In the genomic region with DNA sequence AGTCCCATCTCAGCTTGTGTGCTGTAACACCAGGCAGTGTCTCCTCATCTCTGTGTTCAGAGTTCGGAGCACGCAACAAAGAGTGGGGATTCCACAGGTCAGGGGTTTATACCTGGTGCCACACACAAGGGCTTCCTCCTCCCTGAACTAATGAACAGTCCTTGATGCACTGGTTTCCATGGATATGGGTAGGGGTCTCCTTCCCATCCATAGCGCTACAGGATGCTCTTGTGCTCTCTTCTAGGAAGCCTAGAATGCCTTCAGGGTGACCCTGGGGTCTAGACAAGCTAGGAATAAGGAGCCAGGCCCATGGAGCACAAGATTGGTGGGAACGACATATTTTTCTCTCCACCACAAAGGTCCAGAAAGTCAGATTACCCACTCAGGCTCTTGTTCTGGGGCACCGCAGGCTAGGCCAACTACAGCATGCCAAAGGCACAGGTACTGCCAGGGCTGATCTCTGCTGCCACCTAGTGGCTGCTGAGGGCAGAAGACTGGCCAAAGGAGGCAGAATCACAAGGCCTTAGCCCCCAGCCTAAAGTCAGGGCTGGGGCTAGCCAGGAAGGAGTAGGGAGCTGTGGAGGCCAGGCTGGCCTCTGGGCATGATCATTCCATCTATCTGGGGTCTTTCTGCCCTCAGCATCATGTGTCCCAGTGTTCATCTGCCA, we compare ENCODE assay signal across 8 mouse cellular contexts. TPM values are rescaled to one million over a fixed set of nuclear protein-coding genes. Genes with fewer than 3 reads are reported as not detected.
DNase-seq lines count a peak whose midpoint lies in the region; ATAC-seq and TF ChIP-seq lines count a peak whose summit lies in the region.

No protein-coding gene starts in this region.

- DNase-seq in kidney, adult 18-20 months, result peak; percentile 70
- DNase-seq in cerebellum, postnatal 36 days, result peak; percentile 75 to 79
- peak; percentile 74 for DNase-seq in gastrocnemius, adult 18-20 months (ENCODE audit: low spot score)
- DNase-seq in kidney, adult 2 months, result peak; percentile 70
- DNase-seq in neural tube, embryonic 10.5 days (ENCODE audit: extremely low spot score, low spot score), result peak; percentile 82
- peak; percentile 81 for DNase-seq in splenic B cell, adult 2 months (ENCODE audit: low read depth, low spot score)

- peak; percentile 96 for TF ChIP-seq CTCF in kidney, adult 2 months (conservative IDR thresholded peaks at IDR 0.05; ENCODE audit: insufficient read depth, insufficient read length, low read depth, low read length)

- TF ChIP-seq POLR2A in kidney, adult 2 months (IDR thresholded peaks at IDR 0.05; ENCODE audit: low read depth, low read length), result no peak

- no peak overlapping the region for H3K4me3 ChIP-seq in kidney, embryonic 14.5 days (ENCODE audit: low read length)
- H3K4me3 ChIP-seq in kidney, adult 2 months (ENCODE audit: insufficient read depth, low read depth, low read length), result no peak overlapping the region
- no peak overlapping the region for H3K4me3 ChIP-seq in limb, embryonic 13.5 days

- H3K4me2 ChIP-seq in kidney, embryonic 14.5 days (replicated peaks; ENCODE audit: low read depth, low read length), result no peak overlapping the region
- no peak overlapping the region for H3K4me2 ChIP-seq in limb, embryonic 13.5 days (replicated peaks)

- no peak overlapping the region for H3K27ac ChIP-seq in kidney, embryonic 14.5 days (ENCODE audit: low read depth, low read length)
- H3K27ac ChIP-seq in kidney, adult 2 months (ENCODE audit: insufficient read depth, low read depth, low read length), result no peak overlapping the region
- H3K27ac ChIP-seq in limb, embryonic 13.5 days, result no peak overlapping the region

- H3K27me3 ChIP-seq in kidney, embryonic 14.5 days (ENCODE audit: control insufficient read depth, insufficient read depth, low read length), result no peaks in the 10 kb centered on the region
- no peaks in the 10 kb centered on the region for H3K27me3 ChIP-seq in kidney, adult 2 months (replicated peaks; ENCODE audit: control insufficient read depth, insufficient read depth, low read length)
- no peaks in the 10 kb centered on the region; the same call in 1 of the 2 replicates for H3K27me3 ChIP-seq in limb, embryonic 13.5 days
- no peaks in the 10 kb centered on the region for H3K27me3 ChIP-seq in splenic B cell, adult 2 months (ENCODE audit: control insufficient read depth, insufficient read depth, low read length, poor library complexity, severe bottlenecking)

- H3K4me1 ChIP-seq in kidney, embryonic 14.5 days (ENCODE audit: control insufficient read depth, insufficient read depth, low read length), result no peaks in the 10 kb centered on the region
- no peaks in the 10 kb centered on the region for H3K4me1 ChIP-seq in kidney, adult 2 months (ENCODE audit: control insufficient read depth, insufficient read depth, low read length)
- no peaks in the 10 kb centered on the region for H3K4me1 ChIP-seq in limb, embryonic 13.5 days

- H3K9ac ChIP-seq in kidney, embryonic 14.5 days (ENCODE audit: low read depth, low read length), result no peak overlapping the region
- H3K9ac ChIP-seq in limb, embryonic 13.5 days, result no peak overlapping the region

- H3K36me3 ChIP-seq in kidney, embryonic 14.5 days (ENCODE audit: control insufficient read depth, insufficient read depth, low read length), result no peaks in the 10 kb centered on the region
- no peaks in the 10 kb centered on the region for H3K36me3 ChIP-seq in kidney, adult 2 months (ENCODE audit: control insufficient read depth, insufficient read depth, low read length)
- no peaks in the 10 kb centered on the region for H3K36me3 ChIP-seq in limb, embryonic 13.5 days
- H3K36me3 ChIP-seq in splenic B cell, adult 2 months (ENCODE audit: control insufficient read depth, insufficient read depth, low read length, poor library complexity, severe bottlenecking), result no peaks in the 10 kb centered on the region

- ATAC-seq in kidney, embryonic 14.5 days (ENCODE audit: low FRiP score, low TSS enrichment), result no peak
- peak; percentile 77; the same call in 1 of the 2 replicates for ATAC-seq in limb, embryonic 13.5 days (ENCODE audit: low FRiP score, low read depth)

- H3K9me3 ChIP-seq in kidney, embryonic 14.5 days (ENCODE audit: control insufficient read depth, low read length), result no peaks in the 10 kb centered on the region
- no peaks in the 10 kb centered on the region for H3K9me3 ChIP-seq in limb, embryonic 13.5 days

- WGBS in kidney, embryonic 14.5 days, result 66% methylated on average over 5 of the region's 5 CpGs
- WGBS in kidney, adult 2 months, result 65% methylated on average over 5 of the region's 5 CpGs
- 68% methylated on average over 5 of the region's 5 CpGs for WGBS in limb, embryonic 13.5 days

RNA-seq across cellular contexts. Expression of a gene that starts 40.1 kb away (rescaled TPM):
- 69.4 and 70.3 TPM in 2 replicates for polyA plus RNA-seq in kidney, embryonic 14.5 days (2014; fragmentation: Nextera tagmentation; extraction: Ambion mirVana)
- total RNA-seq in gastrocnemius, adult 18-20 months (2021), result 10 to 100 TPM; 57.4 to 66.2 TPM
- polyA plus RNA-seq in kidney, adult 2 months (2012; rRNA removed), result 20.8 and 27.1 TPM in 2 replicates
- polyA plus RNA-seq in limb, embryonic 13.5 days (2015; fragmentation: Nextera tagmentation; extraction: Ambion mirVana), result 69.6 and 80.0 TPM in 2 replicates

RNA-seq across cellular contexts. Expression of a gene that starts 40.4 kb away (rescaled TPM):
- 0.57 and 1.0 TPM in 2 replicates for polyA plus RNA-seq in kidney, embryonic 14.5 days (2014; fragmentation: Nextera tagmentation; extraction: Ambion mirVana)
- under 1 TPM; 0.34 to 0.38 TPM for total RNA-seq in gastrocnemius, adult 18-20 months (2021)
- polyA plus RNA-seq in kidney, adult 2 months (2012; rRNA removed), result 0.64 and 0.77 TPM in 2 replicates
- 0.56 and 0.66 TPM in 2 replicates for polyA plus RNA-seq in limb, embryonic 13.5 days (2015; fragmentation: Nextera tagmentation; extraction: Ambion mirVana)
